In the genomic region with DNA sequence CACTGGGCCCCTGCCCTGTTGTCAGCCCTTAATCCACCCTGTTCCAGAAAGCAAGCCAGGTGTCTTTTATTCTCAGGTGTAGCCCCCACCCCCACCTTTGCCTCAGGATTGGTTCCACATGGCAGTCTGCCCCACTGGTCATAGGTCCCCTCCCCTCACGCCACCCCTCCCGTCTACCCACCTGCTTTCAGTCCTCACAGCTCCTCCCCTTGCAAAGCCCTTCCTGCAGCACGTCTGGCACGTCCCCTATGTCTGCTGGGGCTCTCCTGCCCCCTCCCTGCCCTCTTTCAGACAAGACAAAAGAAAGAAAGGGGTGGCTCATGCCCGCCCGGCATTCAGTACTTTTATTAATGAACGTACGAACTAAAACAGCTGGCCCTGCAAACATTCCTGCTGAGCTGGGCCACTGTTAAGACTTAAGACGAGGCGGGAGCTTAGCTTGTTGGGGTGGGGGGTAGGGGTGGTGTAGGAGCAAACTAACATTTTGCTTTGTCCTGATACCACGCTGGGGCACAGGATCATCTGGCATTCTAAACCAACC, we compare ENCODE assay signal across 11 mouse cellular contexts. TPM values are rescaled to one million over a fixed set of nuclear protein-coding genes. Genes with fewer than 3 reads are reported as not detected.
A peak's percentile ranks its signal among the peaks of the same experiment; 100 is the strongest.
DNase-seq lines count a peak whose midpoint lies in the region; ATAC-seq and TF ChIP-seq lines count a peak whose summit lies in the region.
"Had no signal": no experiment of that assay in that cellular context is flagged by ENCODE, and none has a peak within 500 bp of the region (broad histone marks: within the 10 kb centered on the region; RNA-seq: fewer than 3 reads in every experiment).

No protein-coding gene starts in this region.

- H3K9ac ChIP-seq in midbrain, postnatal 0 days (replicated peaks; ENCODE audit: low read length, poor library complexity, severe bottlenecking): no peak overlapping the region
- H3K9ac ChIP-seq in hindbrain, embryonic 11.5 days (ENCODE audit: low read depth, low read length): no peak overlapping the region
- H3K9ac ChIP-seq in midbrain, embryonic 11.5 days (ENCODE audit: low read length): peak overlapping the region; percentile 38

- H3K4me3 ChIP-seq in midbrain, embryonic 10.5 days: peak overlapping the region; percentile 26
- H3K4me3 ChIP-seq in midbrain, postnatal 0 days (ENCODE audit: low read depth, low read length): no peak overlapping the region
- H3K4me3 ChIP-seq in hindbrain, embryonic 11.5 days (ENCODE audit: low read depth, low read length): no peak overlapping the region
- H3K4me3 ChIP-seq in midbrain, embryonic 11.5 days (ENCODE audit: low read depth, low read length): no peak overlapping the region

- H3K4me1 ChIP-seq in midbrain, embryonic 10.5 days: peaks cover 33% of the 10 kb centered on the region
- H3K4me1 ChIP-seq in midbrain, postnatal 0 days (ENCODE audit: insufficient read depth, low read length): no peaks in the 10 kb centered on the region; the same call in 1 of the 2 replicates
- peaks cover 8% of the 10 kb centered on the region for H3K4me1 ChIP-seq in hindbrain, embryonic 11.5 days (replicated peaks; ENCODE audit: control insufficient read depth, insufficient read depth, low read length)
- peaks cover 16% of the 10 kb centered on the region for H3K4me1 ChIP-seq in midbrain, embryonic 11.5 days (ENCODE audit: control insufficient read depth, insufficient read depth, low read length)

- DNase-seq in midbrain, embryonic 10.5 days (ENCODE audit: low spot score): peak; percentile 73
- DNase-seq in midbrain, postnatal 0 days (ENCODE audit: low spot score): no peak
- peak; percentile 65 for DNase-seq in hindbrain, embryonic 11.5 days (ENCODE audit: low spot score)
- DNase-seq in midbrain, embryonic 11.5 days (ENCODE audit: low spot score, missing footprints): peak; percentile 90
- no peak for DNase-seq in cerebellum, adult 11 months
- DNase-seq in gastrocnemius, postnatal 25 days: no peak
- no peak for DNase-seq in cerebellum, adult 9-10 months
- DNase-seq in left cerebral cortex, adult 18-20 months (ENCODE audit: low spot score in 2 of 2): no peak
- DNase-seq: gastrocnemius, postnatal 10 days had no signal

- no peaks in the 10 kb centered on the region for H3K36me3 ChIP-seq in midbrain, embryonic 10.5 days
- no peaks in the 10 kb centered on the region for H3K36me3 ChIP-seq in midbrain, postnatal 0 days (ENCODE audit: insufficient read depth, low read length)
- H3K36me3 ChIP-seq in hindbrain, embryonic 11.5 days (ENCODE audit: control insufficient read depth, insufficient read depth, low read length): no peaks in the 10 kb centered on the region
- H3K36me3 ChIP-seq in midbrain, embryonic 11.5 days (ENCODE audit: control insufficient read depth, insufficient read depth, low read length): no peaks in the 10 kb centered on the region

- TF ChIP-seq CTCF in midbrain, postnatal 0 days (IDR thresholded peaks at IDR 0.05): no peak

- H3K27ac ChIP-seq in midbrain, embryonic 10.5 days (replicated peaks): peak overlapping the region; percentile 86
- no peak overlapping the region for H3K27ac ChIP-seq in midbrain, postnatal 0 days (ENCODE audit: low read depth, low read length)
- H3K27ac ChIP-seq in hindbrain, embryonic 11.5 days (ENCODE audit: low read depth, low read length): peak overlapping the region; percentile 64
- peak overlapping the region; percentile 79 for H3K27ac ChIP-seq in midbrain, embryonic 11.5 days (ENCODE audit: low read depth, low read length)

- no peak overlapping the region for H3K4me2 ChIP-seq in midbrain, postnatal 0 days (ENCODE audit: low read depth, low read length, poor library complexity, severe bottlenecking)
- H3K4me2 ChIP-seq in hindbrain, embryonic 11.5 days (replicated peaks; ENCODE audit: low read depth, low read length): no peak overlapping the region
- H3K4me2 ChIP-seq in midbrain, embryonic 11.5 days: peak overlapping the region; percentile 22; the same call in 1 of the 2 replicates

- 5% methylated on average over 11 of the region's 11 CpGs for WGBS in midbrain, embryonic 10.5 days
- 19% methylated on average over 11 of the region's 11 CpGs for WGBS in midbrain, postnatal 0 days
- WGBS in hindbrain, embryonic 11.5 days: 4% methylated on average over 11 of the region's 11 CpGs
- WGBS in midbrain, embryonic 11.5 days: 4% methylated on average over 11 of the region's 11 CpGs

- ATAC-seq in midbrain, postnatal 0 days (ENCODE audit: low FRiP score): no peak
- peak; percentile 92 for ATAC-seq in hindbrain, embryonic 11.5 days (ENCODE audit: low FRiP score)
- peak; percentile 92 for ATAC-seq in midbrain, embryonic 11.5 days (ENCODE audit: low FRiP score)

- H3K27me3 ChIP-seq in midbrain, embryonic 10.5 days (ENCODE audit: low read depth, poor library complexity, severe bottlenecking): no peaks in the 10 kb centered on the region
- no peaks in the 10 kb centered on the region for H3K27me3 ChIP-seq in midbrain, postnatal 0 days (ENCODE audit: insufficient read depth, low read length)
- H3K27me3 ChIP-seq in hindbrain, embryonic 11.5 days (ENCODE audit: control insufficient read depth, insufficient read depth, low read length): no peaks in the 10 kb centered on the region
- no peaks in the 10 kb centered on the region for H3K27me3 ChIP-seq in midbrain, embryonic 11.5 days (ENCODE audit: control insufficient read depth, insufficient read depth, low read length)

- peaks cover 6% of the 10 kb centered on the region; the same call in 1 of the 2 replicates for H3K9me3 ChIP-seq in midbrain, embryonic 10.5 days (replicated peaks)
- H3K9me3 ChIP-seq in midbrain, postnatal 0 days (ENCODE audit: low read length): 0 out of 2 replicates have a peak, but pooled peaks cover 6% of the 10 kb centered on the region
- no peaks in the 10 kb centered on the region for H3K9me3 ChIP-seq in hindbrain, embryonic 11.5 days (ENCODE audit: control insufficient read depth, low read length)
- H3K9me3 ChIP-seq in midbrain, embryonic 11.5 days (ENCODE audit: control insufficient read depth, low read length): peaks cover 3% of the 10 kb centered on the region; the same call in 1 of the 2 replicates

RNA-seq across cellular contexts. Expression of a gene that starts 18.2 kb away (rescaled TPM):
- polyA plus RNA-seq in midbrain, embryonic 10.5 days (2016; fragmentation: Nextera tagmentation; extraction: Ambion mirVana): 585 and 600 TPM in 2 replicates
- 432 and 450 TPM in 2 replicates for total RNA-seq in midbrain, postnatal 0 days (2014; rRNA removed)
- 272 and 323 TPM in 2 replicates for polyA plus RNA-seq in midbrain, postnatal 0 days (2015; fragmentation: Nextera tagmentation; extraction: Ambion mirVana)
- 521 and 561 TPM in 2 replicates for polyA plus RNA-seq in hindbrain, embryonic 11.5 days (2014; fragmentation: Nextera tagmentation; extraction: Ambion mirVana)
- 468 and 548 TPM in 2 replicates for polyA plus RNA-seq in midbrain, embryonic 11.5 days (2014; fragmentation: Nextera tagmentation; extraction: Ambion mirVana)
- total RNA-seq in gastrocnemius, postnatal 25 days (2021): 1 to 10 TPM in 1 of 2 experiments, under 1 TPM in 1; 0.38 to 2.8 TPM
- total RNA-seq in left cerebral cortex, adult 18-20 months (2021): 10 to 100 TPM; 63.4 to 79.3 TPM
- total RNA-seq: MEL; neutrophil, adult 5-6 weeks had no signal

Comparison
In these comparisons a context has a peak if more than half of its experiments do, and no peak if none do; other contexts are left out.
1. DNase-seq: peak in midbrain, embryonic 10.5 days (single experiment), hindbrain, embryonic 11.5 days (single experiment) and midbrain, embryonic 11.5 days (single experiment); none in midbrain, postnatal 0 days (single experiment), cerebellum, adult 11 months (single experiment), gastrocnemius, postnatal 25 days (single experiment), cerebellum, adult 9-10 months (single experiment) and left cerebral cortex, adult 18-20 months (0 of 2).